Mouse (Mus musculus): ENCODE measurements around the gene Cln5. TPM values are rescaled to one million over a fixed set of nuclear protein-coding genes. Genes with fewer than 3 reads are reported as not detected.

The Cln5 gene
- polyA plus RNA-seq, 1 experiment from 2014 or later: 104 TPM

DNA sequence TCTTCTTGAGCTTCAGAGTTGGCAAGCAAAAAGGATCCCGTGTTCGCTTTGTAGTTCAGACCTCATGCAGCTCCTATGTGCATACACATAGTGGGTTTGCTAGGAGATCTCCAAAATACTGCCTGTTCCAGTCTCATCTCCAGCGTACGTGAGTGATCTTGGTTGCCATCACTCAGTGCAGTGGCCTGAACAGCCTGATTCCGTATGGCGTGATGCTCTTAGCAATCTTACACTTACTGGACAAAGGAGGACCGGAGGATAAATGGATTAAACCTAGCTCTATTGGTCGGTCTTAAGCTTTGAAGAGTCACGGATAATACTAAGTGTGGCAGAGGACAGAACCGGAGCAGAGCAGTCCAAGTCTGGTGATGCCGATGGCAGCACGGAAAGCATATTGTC is 552 bp upstream of the Cln5 start:
- 25% methylated on average over 12 of the region's 12 CpGs for WGBS (ENCODE audit: missing documents)
- peaks cover 41% of the 10 kb centered on the region for H3K79me2 ChIP-seq (ENCODE audit: inconsistent target)
- H3K4me3 ChIP-seq (ENCODE audit: inconsistent target): peak overlapping the region; percentile 28
- peaks cover 28% of the 10 kb centered on the region for H3K36me3 ChIP-seq (ENCODE audit: inconsistent target)
- peak overlapping the region; percentile 83 for H3K27ac ChIP-seq

DNA sequence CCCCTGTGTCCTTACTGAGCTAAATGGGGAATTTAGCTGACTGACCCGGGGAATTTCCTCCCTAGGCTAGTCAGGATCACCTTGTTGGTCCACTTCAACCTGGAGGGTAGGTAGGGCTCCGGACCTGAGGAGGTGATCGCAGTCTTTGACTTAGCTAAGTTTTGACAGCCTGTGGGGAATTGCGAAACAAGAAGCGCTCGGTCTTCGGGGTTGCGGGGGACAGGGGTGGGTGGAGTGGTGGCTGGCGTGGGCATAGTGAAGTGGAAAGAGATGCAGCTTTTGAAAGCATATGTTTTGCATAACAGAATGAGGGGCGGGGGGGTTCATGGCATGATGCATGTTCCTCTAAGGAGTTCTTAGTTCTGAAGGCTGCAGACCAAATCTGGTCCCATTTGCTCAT is 774 bp downstream of the Cln5 start:
- WGBS (ENCODE audit: missing documents): 1% methylated on average over 10 of the region's 10 CpGs
- H3K79me2 ChIP-seq (ENCODE audit: inconsistent target): peaks cover 54% of the 10 kb centered on the region
- peaks cover 41% of the 10 kb centered on the region for H3K36me3 ChIP-seq (ENCODE audit: inconsistent target)
- H3K4me3 ChIP-seq (ENCODE audit: inconsistent target): peak overlapping the region; percentile 99
- peak overlapping the region; percentile 89 for H3K27ac ChIP-seq

DNA sequence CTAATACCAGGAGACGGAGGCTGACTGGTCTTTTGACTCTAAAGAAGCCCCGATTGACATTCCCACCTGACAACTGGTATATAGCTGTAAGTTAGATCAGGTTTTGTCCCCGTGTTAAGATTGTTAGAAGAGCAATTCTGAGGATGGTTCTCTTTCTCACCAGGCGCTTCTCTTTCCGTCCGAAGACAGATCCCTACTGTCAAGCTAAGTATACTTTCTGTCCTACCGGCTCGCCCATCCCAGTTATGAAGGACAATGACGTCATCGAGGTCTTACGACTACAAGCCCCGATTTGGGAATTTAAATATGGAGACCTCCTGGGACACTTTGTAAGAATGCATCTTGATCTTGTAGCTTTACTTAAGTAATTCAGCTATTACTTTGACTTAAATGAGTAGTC is 1.5 kb downstream of the Cln5 start:
- Histone ChIP-seq H3K27ac (peak overlapping the region; percentile 89; the same call in 1 of the 2 replicates), H3K4me3 (ENCODE audit: inconsistent target) (peak overlapping the region; percentile 99), H3K79me2 (ENCODE audit: inconsistent target) (peaks cover 61% of the 10 kb centered on the region), H3K36me3 (ENCODE audit: inconsistent target) (peaks cover 48% of the 10 kb centered on the region)
- WGBS (ENCODE audit: missing documents): 83% methylated on average over 12 of the region's 12 CpGs

DNA sequence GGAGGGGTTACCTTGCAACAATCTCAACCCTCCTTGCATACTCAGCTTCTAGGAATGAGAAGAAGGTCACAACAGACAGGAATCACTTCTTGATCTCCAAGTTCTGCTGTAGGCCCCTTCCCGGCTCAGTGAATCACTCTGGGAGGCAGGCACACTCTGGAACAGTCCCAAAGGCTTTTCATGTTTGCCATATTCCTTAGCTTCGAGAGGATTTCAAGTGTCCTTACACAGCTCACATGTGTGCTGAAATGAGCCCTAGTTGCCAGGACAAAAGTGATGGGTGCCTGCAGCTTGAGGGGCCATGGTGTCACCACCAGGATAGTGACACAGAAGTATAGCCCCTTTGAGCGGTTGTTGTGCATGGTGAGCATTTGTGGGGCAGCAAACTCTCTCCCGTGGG is 2.7 kb downstream of the Cln5 start:
- WGBS (ENCODE audit: missing documents): 90% methylated on average over 4 of the region's 4 CpGs
- no peak overlapping the region for H3K4me3 ChIP-seq (ENCODE audit: inconsistent target)
- H3K36me3 ChIP-seq (ENCODE audit: inconsistent target): peaks cover 59% of the 10 kb centered on the region
- H3K79me2 ChIP-seq (ENCODE audit: inconsistent target): peaks cover 71% of the 10 kb centered on the region
- no peak overlapping the region for H3K27ac ChIP-seq

DNA sequence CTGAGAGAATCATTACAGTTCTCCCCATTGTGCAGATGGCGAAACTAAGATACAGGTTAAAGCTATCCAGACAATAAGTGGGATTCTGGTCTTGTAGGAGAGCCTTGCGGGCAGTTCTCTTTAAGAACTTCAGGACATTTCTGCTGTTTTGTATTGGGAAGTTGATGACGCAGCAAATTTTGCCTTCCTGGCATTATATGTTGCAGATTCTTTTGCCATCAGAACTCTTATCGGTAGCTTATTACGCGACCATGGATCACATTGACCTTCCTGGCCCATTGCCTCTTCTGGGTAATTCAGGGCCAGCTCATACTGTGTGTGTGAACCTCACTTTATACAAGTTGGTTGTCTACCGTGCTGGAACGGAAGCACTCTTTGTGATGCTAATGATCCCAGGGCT is 3.8 kb downstream of the Cln5 start:
- Histone ChIP-seq H3K36me3 (ENCODE audit: inconsistent target) (peaks cover 63% of the 10 kb centered on the region), H3K27ac (no peak overlapping the region), H3K79me2 (ENCODE audit: inconsistent target) (peaks cover 80% of the 10 kb centered on the region), H3K4me3 (ENCODE audit: inconsistent target) (no peak overlapping the region)
- WGBS (ENCODE audit: missing documents): 97% methylated on average over 8 of the region's 8 CpGs

DNA sequence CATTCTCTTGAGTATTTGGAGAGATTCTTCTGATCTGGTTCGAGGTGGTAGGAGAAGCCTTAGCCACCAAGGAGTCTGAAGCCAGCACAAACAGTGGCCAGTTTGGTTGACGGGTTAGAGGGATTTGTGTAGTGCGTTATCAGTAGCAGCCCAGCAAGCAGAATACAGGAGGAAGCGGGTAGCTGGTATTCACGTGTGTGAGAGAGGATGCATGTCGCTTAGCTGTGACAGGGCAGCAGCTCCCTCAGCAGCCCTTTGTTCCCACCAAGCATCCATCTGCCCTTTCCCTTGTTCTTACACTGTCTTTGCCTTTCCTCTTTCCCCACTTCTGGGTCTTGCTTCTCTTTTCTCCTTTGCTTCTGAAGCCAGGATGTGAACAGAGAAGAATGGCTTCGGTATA is 5.2 kb downstream of the Cln5 start:
- no peak overlapping the region for H3K27ac ChIP-seq
- H3K79me2 ChIP-seq (ENCODE audit: inconsistent target): peaks cover 93% of the 10 kb centered on the region
- WGBS (ENCODE audit: missing documents): 87% methylated on average over 7 of the region's 7 CpGs
- H3K36me3 ChIP-seq (ENCODE audit: inconsistent target): peaks cover 63% of the 10 kb centered on the region
- H3K4me3 ChIP-seq (ENCODE audit: inconsistent target): no peak overlapping the region

DNA sequence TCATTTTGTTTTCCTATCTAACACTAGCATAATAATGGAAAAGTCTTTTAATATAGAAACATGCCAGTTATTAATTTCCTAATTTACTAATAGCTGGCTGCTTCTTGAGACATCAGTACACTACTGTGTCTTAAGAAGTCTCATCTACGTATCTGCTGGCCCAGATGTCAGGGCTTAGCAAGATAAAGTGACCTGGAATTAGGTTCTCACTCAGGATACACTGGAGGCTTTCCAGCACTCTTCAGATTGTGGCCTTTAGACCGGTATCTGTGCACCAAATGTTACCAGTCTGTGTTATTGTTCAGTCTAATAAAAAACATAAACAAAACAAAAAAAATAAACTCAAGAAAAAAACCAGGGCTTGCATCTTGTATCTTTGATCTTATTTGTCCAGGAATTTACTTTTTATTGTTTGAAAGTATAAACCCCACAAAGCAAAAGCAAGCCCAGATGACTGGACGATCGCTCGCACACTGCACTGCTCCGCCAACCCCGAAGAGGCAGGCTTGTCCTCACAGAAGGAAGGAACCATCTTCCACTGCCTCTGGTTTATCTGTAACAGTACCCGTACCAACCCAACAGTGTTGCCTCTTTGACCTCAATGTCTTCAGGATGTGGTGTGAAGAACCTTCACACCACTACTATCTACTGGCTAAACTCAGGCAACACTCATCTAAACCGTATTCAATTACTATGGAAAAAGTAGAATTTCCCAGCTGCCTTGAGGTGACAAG is 7.4 kb downstream of the Cln5 start:
- Histone ChIP-seq H3K79me2 (ENCODE audit: inconsistent target) (peaks cover 96% of the 10 kb centered on the region), H3K27ac (no peak overlapping the region), H3K4me3 (ENCODE audit: inconsistent target) (no peak overlapping the region), H3K36me3 (ENCODE audit: inconsistent target) (peaks cover 61% of the 10 kb centered on the region)
- WGBS (ENCODE audit: missing documents): 91% methylated on average over 9 of the region's 9 CpGs

DNA sequence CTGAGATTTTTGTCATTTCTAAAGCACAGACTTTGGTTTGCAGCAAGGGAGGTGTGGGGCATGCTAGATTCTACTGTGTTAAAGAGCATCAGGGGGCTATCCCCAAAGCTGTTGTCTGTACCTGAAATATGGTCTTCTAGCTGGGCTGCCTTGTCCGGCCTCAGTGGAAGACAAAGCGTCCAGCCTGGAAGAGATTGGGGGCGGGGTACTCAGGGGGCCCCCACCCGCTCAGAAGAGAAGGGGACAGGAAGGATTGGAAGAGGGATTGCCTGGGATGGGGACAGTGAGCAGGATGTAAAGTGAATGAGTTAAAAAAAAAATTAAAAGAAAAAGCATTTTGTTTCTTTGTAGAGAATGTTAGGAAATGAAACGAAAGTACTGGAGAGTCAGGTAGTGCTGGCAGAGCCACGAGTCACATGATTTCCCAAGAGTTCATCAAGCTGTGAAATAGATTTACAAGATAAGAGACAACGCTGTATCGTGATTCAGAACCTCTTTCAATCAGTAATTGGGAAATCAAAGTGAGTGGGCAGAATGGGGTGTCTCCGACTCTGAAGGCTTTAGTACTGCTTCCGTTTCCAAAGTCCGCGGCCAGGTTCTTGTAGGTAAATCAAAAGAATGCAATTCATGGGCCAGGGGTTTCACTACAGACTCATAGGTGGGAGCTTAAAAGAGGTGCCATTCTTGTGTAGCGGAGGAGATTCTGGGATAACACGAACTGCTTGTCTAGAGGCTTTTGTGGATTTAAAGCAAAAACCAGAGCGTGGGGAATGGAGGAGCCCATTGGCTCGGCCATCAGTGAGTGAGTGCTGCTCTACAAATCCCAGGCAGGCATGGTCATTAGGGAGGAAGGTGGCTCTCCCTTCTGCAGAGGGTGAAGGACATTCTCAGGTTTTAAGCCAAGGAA is 8.2 kb downstream of the Cln5 start:
- no peak overlapping the region for H3K27ac ChIP-seq
- H3K79me2 ChIP-seq (ENCODE audit: inconsistent target): peaks cover 96% of the 10 kb centered on the region
- H3K4me3 ChIP-seq (ENCODE audit: inconsistent target): no peak overlapping the region
- H3K36me3 ChIP-seq (ENCODE audit: inconsistent target): peaks cover 61% of the 10 kb centered on the region
- WGBS (ENCODE audit: missing documents): 82% methylated on average over 16 of the region's 16 CpGs

DNA sequence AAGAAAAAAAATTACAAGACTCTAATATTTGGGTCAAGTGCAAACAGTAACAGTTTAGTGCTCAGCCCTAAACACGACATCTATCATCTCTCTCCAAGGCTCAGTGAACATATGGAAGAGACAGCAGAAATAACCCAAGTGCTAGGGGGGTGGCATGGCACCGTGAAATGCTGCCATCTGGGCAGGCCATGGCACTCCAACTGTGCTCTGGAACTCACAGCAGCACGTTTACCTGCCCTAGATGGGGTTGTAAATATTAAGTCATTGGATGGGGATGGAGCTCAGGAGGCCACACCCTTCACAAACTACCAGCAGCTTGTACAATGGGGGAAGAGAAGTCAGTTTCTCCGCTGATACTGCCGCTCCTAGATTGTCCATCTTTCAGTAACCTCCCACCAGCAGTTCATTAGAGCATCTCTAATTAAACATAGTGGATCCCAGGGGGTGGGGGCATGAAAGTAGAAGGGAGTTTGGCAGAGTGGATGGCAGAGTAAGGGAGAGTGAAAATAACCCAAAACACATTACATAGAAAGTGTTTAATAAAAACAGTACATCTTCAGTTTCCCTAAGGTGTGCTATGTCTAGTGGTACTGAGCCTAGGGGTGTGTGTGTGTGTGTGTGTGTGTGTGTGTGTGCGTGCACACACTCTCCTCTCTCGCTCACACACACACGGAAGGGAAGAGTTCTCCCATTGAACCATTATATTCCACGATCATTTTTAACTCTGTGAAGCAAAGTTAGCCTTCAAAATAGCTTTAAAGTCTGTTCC is 9.4 kb downstream of the Cln5 start:
- no peak overlapping the region for H3K4me3 ChIP-seq (ENCODE audit: inconsistent target)
- H3K79me2 ChIP-seq (ENCODE audit: inconsistent target): peaks cover 96% of the 10 kb centered on the region
- WGBS (ENCODE audit: missing documents): 94% methylated on average over 7 of the region's 9 CpGs
- H3K36me3 ChIP-seq (ENCODE audit: inconsistent target): peaks cover 61% of the 10 kb centered on the region
- no peak overlapping the region for H3K27ac ChIP-seq

DNA sequence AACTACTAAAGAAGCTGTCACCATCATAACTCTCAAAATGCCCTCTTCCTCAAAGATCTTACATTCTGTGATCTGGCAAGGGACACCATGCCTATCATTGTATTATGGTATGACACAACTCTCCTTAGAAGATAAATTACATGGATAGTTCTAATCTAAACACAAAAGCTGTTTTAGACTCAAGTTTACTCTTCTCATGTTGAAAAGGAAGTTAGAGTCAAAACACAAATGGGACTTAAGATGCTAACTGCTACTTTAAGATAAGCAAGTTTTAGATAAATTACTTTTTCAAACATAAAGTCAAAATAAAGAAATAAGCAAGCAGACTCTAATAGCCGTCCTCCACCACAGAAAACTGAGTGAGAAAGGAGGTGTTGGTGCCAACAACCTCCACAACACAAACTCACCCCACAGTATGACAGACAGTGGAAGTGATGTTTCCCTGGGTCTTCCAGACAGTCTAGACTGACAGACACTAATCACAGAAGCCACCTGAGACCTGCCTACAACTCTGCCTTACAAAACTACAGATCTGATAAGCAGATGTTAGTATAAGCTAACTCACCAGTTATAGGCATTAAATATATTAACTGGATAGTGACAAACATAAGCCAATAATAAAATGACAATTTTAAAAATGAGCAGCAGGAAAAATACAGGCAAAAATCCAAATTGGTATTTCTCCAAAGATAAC is 16.0 kb downstream of the Cln5 start:
- Histone ChIP-seq H3K4me3 (ENCODE audit: inconsistent target) (no peak overlapping the region), H3K79me2 (ENCODE audit: inconsistent target) (peaks cover 100% of the 10 kb centered on the region), H3K27ac (no peak overlapping the region), H3K36me3 (ENCODE audit: inconsistent target) (peaks cover 80% of the 10 kb centered on the region)
- 100% methylated on average over 1 of the region's 1 CpGs for WGBS (ENCODE audit: missing documents)

DNA sequence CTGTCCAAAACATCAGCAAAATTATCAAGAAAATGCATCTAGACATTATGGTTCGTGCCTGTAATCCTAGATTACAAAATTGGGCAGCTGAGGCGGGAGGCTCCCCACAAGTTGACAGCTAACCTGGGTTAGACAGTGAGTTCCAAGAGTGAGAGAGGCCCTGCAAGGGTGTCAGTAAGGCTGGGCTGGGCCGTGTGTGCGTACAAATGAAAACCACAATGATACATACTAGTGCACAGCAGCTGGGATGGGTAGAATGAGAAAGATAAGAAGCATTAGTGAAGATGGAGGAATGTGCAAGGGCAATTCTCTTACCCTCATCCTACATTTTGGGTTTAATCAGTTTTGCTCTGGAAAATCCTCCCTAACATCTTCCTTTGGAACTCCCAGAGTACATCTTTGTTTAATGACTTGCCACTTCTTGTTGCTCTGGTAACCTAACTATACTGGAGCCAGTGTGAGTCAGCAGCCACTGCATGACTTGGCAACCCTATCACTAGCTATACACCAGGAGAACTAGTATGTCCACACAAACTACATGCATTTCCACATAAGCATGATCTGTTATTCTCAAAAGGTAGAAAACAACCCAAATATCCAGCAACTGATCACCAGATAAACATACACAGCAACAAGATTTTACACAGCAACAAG is 16.8 kb downstream of the Cln5 start:
- Histone ChIP-seq H3K36me3 (ENCODE audit: inconsistent target) (peaks cover 84% of the 10 kb centered on the region), H3K79me2 (ENCODE audit: inconsistent target) (peaks cover 100% of the 10 kb centered on the region), H3K27ac (no peak overlapping the region), H3K4me3 (ENCODE audit: inconsistent target) (no peak overlapping the region)
- 96% methylated on average over 4 of the region's 4 CpGs for WGBS (ENCODE audit: missing documents)

DNA sequence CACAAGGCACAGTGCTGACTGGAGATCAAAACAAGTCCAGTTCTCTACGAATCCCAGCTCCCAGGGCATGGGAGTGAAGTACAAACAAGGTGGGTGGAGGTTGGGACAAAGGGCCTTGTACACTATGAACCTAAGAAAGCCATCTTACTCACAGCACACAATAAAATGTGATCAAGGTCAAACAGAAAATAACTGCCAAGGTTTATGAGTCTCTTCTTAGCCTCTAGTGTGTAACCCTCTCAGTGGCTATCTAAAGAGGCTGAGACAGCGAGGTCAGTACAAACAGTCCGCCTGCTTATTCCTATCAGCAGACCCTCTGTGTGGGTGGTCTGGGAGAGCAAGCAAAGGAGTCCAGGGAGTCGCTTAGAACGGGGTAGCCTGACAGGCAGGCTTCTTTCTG is 17.8 kb downstream of the Cln5 start:
- Histone ChIP-seq H3K27ac (no peak overlapping the region), H3K79me2 (ENCODE audit: inconsistent target) (peaks cover 100% of the 10 kb centered on the region), H3K36me3 (ENCODE audit: inconsistent target) (peaks cover 84% of the 10 kb centered on the region), H3K4me3 (ENCODE audit: inconsistent target) (no peak overlapping the region)
- 94% methylated on average over 5 of the region's 5 CpGs for WGBS (ENCODE audit: missing documents)

DNA sequence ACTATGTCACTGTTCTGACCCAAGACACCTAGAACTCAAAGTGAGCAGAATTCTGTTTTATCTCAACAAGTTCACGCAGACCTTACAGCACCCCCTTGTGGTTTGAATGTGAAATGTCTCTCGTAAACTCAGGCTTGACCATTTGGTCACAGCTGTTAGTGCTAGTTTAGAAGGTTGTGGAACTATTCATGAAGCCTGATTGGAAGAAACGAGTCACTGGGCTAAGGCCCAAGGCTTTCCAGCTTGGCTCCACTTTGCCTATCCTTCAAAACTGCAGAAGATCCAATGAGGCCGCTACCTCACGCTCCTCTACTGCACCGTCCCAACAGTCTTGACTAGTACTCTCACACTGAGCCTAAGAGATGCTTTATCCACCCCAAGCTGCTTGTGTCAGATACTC is 18.6 kb downstream of the Cln5 start:
- Histone ChIP-seq H3K27ac (no peak overlapping the region), H3K4me3 (ENCODE audit: inconsistent target) (no peak overlapping the region), H3K36me3 (ENCODE audit: inconsistent target) (peaks cover 79% of the 10 kb centered on the region), H3K79me2 (ENCODE audit: inconsistent target) (peaks cover 100% of the 10 kb centered on the region)
- WGBS (ENCODE audit: missing documents): 79% methylated on average over 6 of the region's 6 CpGs

DNA sequence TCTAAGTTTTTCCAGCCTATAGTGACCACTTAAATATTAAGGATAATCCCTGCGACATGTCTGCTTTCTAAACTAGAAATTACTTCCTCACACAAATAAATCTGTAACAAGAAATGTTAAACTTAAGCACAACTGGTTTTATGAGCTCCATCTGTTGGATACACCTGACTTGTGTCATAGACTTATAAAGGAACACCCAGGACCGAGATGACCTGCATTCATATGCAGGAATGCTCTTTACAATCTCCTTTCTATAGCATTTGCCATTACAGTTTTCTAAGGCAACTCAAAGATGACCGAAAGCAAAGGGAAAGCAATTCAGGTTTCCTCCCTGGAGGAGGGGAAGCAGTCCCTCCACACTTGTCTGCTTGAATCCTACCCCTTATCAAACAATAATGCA is 23.2 kb downstream of the Cln5 start:
- H3K4me3 ChIP-seq (ENCODE audit: inconsistent target): no peak overlapping the region
- H3K36me3 ChIP-seq (ENCODE audit: inconsistent target): peaks cover 44% of the 10 kb centered on the region
- 98% methylated on average over 3 of the region's 3 CpGs for WGBS (ENCODE audit: missing documents)

More for the DNA sequence above, 23.2 kb downstream of the Cln5 start:
- Histone ChIP-seq H3K79me2 (ENCODE audit: inconsistent target) (peaks cover 100% of the 10 kb centered on the region), H3K27ac (no peak overlapping the region)
